Mouse (Mus musculus) limb, embryonic 13.5 days (tissue): ENCODE data around the gene Apobec2. TPM values are rescaled to one million over a fixed set of nuclear protein-coding genes. Genes with fewer than 3 reads are reported as not detected.
A peak's percentile ranks its signal among the peaks of the same experiment; 100 is the strongest.

Source experiments
- ATAC-seq: fragments of 200-750 bp; cut with Nextera tagmentation; 2 replicates; pipeline ENCODE4 v1.8.0; 2017; ENCODE audit warnings: low read depth, moderate number of reproducible peaks, moderate TSS enrichment; ENCODE audit not compliant: low FRiP score
- H3K27ac ChIP-seq: fragments of 300-500 bp; sonication (generic); 2 replicates; pipeline ENCODE4 v1.5.1; 2015; ENCODE audit warnings: inconsistent platforms, mild to moderate bottlenecking, moderate library complexity
- H3K27me3 ChIP-seq: fragments of 300-500 bp; sonication (generic); 2 replicates; pipeline ENCODE4 v1.6.1; 2015; ENCODE audit warnings: mild to moderate bottlenecking, inconsistent platforms
- H3K36me3 ChIP-seq: fragments of 300-500 bp; sonication (generic); 2 replicates; pipeline ENCODE4 v1.6.1; 2015; ENCODE audit warnings: inconsistent platforms, mild to moderate bottlenecking, moderate library complexity
- H3K4me1 ChIP-seq: fragments of 300-500 bp; sonication (generic); 2 replicates; pipeline ENCODE4 v1.6.1; 2015; ENCODE audit warnings: inconsistent platforms
- H3K4me2 ChIP-seq: fragments of 300-500 bp; sonication (generic); replicated peaks from 2 replicates; pipeline ENCODE4 v1.6.1; 2015; ENCODE audit warnings: inconsistent platforms, mild to moderate bottlenecking, moderate library complexity
- H3K4me3 ChIP-seq: fragments of 300-500 bp; sonication (generic); 2 replicates; pipeline ENCODE4 v1.5.1; 2015; ENCODE audit warnings: moderate library complexity, mild to moderate bottlenecking, inconsistent platforms
- H3K9ac ChIP-seq: fragments of 300-500 bp; sonication (generic); 2 replicates; pipeline ENCODE4 v1.6.1; 2015; ENCODE audit warnings: mild to moderate bottlenecking, inconsistent platforms
- H3K9me3 ChIP-seq: fragments of 300-500 bp; sonication (generic); 2 replicates; pipeline ENCODE4 v1.6.1; 2016; ENCODE audit warnings: inconsistent platforms
- WGBS: fragments of 180-500 bp; shearing (Covaris S2); methylation state at CpG from one replicate; pipeline ENCODE4 v1.1.7; 2015; 5-methylcytosine and 5-hydroxymethylcytosine counted together
- polyA plus RNA-seq: library from polyadenylated mRNA; unstranded; fragments of >200 nt; fragmentation: Nextera tagmentation; extraction: Ambion mirVana; gene quantifications from 2 replicates; pipeline ENCODE4 v1.2.1, GENCODE M21; 2015

Apobec2 gene
- polyA plus RNA-seq, 1 experiment from 2014 or later: 21.8 TPM

DNA sequence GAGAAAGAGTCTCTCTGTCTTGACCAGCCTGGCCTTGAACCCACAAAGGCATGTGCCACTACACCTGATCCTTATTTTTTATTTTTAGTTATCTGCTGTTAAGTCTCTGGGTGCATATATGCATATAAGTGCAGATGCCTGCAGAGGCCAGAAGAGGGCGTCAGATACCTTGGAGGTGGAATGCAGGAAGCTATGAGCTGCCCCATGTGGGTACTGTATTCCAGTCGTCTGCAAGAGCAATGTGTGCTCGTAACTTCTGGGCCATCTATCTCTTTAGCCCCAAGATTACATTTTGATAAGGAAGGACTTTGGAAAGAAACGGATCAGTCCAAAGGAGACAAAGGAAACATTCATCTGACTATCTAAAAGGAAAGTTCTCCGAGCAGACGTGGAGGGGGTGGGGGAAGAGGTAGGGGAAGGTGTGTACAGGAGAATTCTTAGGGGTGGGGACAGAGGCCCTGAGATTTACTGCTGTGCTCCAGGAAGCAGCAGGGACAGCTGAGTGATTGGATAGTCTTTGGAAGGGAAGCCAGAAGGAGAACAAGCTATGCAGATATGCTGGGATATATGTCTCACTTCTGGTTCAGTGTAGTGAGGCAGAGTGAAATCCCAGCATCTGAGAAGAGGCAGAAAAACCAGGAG lies 1.1 kb upstream of the Apobec2 start:
- Histone ChIP-seq H3K27me3 (no peaks in the 10 kb centered on the region), H3K9me3 (no peaks in the 10 kb centered on the region), H3K27ac (no peak overlapping the region), H3K9ac (no peak overlapping the region), H3K36me3 (no peaks in the 10 kb centered on the region), H3K4me1 (peaks cover 32% of the 10 kb centered on the region), H3K4me2 (no peak overlapping the region), H3K4me3 (no peak overlapping the region)
- WGBS: 67% methylated on average over 6 of the region's 6 CpGs
- ATAC-seq: no peak

DNA sequence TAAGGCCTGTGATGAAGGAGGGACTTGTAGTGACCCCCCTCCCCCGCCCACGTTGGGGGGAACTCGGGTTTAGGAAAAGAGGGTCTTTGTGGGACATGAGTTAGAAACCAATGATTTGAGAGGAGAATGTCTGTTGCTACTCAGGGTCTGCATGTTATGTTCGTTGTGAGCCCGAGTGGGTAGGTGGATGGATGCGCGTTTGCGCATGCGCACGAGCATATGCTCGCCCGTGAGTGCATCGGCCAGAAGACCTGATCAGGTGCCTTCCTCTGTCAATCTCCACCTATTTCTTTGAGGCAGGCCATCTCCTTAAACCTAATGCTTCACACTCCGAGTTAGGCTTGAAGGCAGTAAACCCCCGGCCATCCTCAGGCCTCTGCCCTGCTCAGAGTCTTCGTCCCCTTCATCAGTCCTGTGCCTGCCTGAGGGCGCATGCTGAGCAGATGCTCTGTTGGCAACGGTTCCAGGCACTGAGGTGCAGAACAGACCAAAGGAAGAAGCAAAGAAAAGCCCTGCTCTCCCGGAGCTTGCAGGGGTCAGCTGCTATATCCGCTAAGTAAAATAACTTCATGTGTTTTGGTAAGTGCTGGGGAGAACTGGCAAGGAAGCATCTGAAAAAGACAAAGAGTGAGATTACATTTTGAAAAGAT lies 401 bp upstream of the Apobec2 start:
- H3K9ac ChIP-seq: no peak overlapping the region
- 80% methylated on average over 20 of the region's 20 CpGs for WGBS
- 0 out of 2 replicates have a peak overlapping the region, but pooled peaks have one; percentile 15 for H3K27ac ChIP-seq
- no peak overlapping the region for H3K4me3 ChIP-seq
- H3K4me2 ChIP-seq: no peak overlapping the region
- peaks cover 39% of the 10 kb centered on the region for H3K4me1 ChIP-seq
- no peaks in the 10 kb centered on the region for H3K9me3 ChIP-seq
- no peak for ATAC-seq
- no peaks in the 10 kb centered on the region for H3K27me3 ChIP-seq
- no peaks in the 10 kb centered on the region for H3K36me3 ChIP-seq

DNA sequence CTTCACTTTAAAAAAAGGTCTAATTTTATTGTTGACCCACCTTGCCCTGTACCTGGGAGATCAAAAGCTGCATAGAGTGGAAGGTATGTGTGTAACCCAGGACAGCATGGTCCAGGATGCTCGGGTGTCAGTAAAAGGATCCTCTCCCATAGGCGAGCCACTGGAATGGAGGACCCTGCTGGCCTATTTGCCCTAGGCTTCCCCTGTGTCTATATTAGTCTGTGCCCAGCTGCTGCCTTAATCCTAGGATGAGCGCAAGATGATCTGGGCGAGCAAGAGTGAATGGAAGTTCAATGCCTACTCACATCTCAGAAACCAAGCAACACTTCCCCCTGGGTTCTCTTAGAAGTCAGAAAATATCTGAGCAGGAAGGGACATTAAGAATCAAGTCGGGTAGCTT lies 1.7 kb downstream of the Apobec2 start:
- Histone ChIP-seq H3K9ac (no peak overlapping the region), H3K4me2 (no peak overlapping the region), H3K9me3 (no peaks in the 10 kb centered on the region), H3K4me1 (peaks cover 32% of the 10 kb centered on the region), H3K4me3 (no peak overlapping the region), H3K27ac (no peak overlapping the region), H3K36me3 (no peaks in the 10 kb centered on the region), H3K27me3 (no peaks in the 10 kb centered on the region)
- no peak for ATAC-seq
- WGBS: 74% methylated on average over 5 of the region's 5 CpGs

DNA sequence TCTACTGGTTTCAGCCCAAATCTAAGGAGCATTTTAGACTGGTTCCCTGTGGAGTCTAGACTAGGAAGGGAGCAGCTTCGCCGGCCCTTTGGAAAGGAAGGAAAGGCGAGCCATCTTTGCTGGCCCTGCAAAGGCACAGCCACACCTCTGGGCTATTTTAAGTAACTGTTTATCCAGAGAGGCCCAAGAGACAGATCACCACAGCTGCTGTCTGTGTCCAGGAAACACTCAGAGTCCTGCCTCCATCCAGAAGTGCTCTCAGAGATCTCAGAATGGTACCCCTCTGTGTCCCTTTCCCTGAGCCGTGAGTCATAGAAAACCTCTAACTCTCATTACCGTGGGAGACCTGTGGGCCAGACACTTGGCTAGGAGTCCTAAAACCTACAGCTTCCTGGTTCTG lies 2.3 kb downstream of the Apobec2 start:
- Histone ChIP-seq H3K4me1 (peaks cover 36% of the 10 kb centered on the region), H3K27me3 (no peaks in the 10 kb centered on the region), H3K4me3 (no peak overlapping the region), H3K27ac (peak overlapping the region; percentile 52; the same call in 1 of the 2 replicates), H3K9ac (no peak overlapping the region), H3K9me3 (no peaks in the 10 kb centered on the region), H3K4me2 (peak overlapping the region; percentile 23), H3K36me3 (no peaks in the 10 kb centered on the region)
- no peak for ATAC-seq
- 33% methylated on average over 5 of the region's 5 CpGs for WGBS

DNA sequence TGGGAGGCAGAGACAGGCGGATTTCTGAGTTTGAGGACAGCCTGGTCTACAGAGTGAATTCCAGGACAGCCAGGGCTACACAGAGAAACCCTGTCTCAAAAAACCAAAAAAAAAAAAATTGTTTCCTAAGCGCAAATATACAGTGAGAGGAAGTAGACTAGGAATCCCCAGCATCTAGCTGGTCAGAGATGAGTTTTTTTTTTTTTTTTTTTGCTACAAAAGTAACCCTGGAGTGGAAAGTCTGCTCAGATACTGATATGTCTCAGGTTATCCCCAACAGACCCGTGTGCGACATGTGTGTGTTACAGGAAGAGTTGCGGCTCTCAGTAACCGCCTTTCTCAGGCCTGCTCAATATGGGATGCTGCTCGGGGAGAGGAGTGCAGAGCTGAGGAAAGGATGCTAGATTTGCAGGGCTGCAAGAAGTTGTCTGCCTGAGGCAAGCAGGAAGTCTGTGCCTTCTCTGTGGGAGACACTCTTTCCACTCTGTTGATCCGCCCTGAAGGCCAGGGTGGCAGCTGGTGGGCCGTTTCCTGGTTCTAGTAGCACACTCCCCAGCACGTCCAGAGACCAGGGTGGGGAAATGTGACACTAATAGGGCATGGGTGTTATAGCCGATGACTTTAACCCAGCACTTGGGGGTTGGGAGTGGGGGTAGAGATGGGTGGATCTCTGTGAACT lies 4.7 kb downstream of the Apobec2 start:
- Histone ChIP-seq H3K4me1 (peaks cover 34% of the 10 kb centered on the region), H3K36me3 (no peaks in the 10 kb centered on the region), H3K9ac (no peak overlapping the region), H3K27ac (no peak overlapping the region), H3K4me2 (no peak overlapping the region), H3K27me3 (no peaks in the 10 kb centered on the region), H3K9me3 (no peaks in the 10 kb centered on the region), H3K4me3 (no peak overlapping the region)
- WGBS: 53% methylated on average over 11 of the region's 11 CpGs
- ATAC-seq: no peak

DNA sequence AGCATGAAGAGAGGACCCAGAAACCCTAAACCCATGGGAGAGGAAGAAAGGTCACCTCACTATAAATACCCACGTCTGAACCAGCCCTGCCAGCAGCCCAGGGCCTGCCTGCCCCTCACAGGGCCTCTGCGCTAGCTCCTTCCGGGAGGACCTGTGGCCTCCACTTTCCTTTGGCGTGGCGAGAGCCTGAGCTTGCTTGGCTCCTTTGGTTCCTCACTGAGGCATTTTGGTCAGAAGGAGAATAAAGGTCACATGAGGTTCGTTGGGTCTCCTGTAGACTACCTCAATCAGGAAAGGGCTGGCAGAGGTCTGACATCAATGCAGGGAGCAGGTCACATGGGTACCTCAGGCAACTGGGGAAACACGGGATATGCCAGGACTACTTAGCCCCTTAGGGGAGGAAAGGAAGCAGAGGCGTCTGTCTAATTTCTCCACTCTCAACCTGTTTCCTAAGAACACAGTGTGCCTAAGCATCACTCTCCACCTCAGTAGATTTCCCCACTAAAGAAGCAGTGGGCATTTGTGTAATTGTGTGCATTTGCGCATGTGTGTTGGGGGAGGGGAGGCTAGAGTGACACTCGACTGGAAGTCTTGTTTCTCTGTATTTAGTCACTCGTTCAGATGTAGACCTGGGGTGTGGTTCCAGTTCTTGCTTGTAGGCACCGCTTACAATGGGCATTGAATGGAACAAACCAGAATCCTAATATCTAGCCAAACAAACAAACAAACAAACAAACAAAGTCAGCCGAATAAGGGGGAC lies 5.6 kb downstream of the Apobec2 start:
- no peak overlapping the region for H3K4me2 ChIP-seq
- H3K36me3 ChIP-seq: no peaks in the 10 kb centered on the region
- peak overlapping the region; percentile 22; the same call in 1 of the 2 replicates for H3K27ac ChIP-seq
- no peaks in the 10 kb centered on the region for H3K27me3 ChIP-seq
- ATAC-seq: 0 out of 2 replicates have a peak, but pooled peaks have one; percentile 24
- peaks cover 34% of the 10 kb centered on the region for H3K4me1 ChIP-seq
- no peaks in the 10 kb centered on the region for H3K9me3 ChIP-seq
- no peak overlapping the region for H3K4me3 ChIP-seq
- 59% methylated on average over 13 of the region's 13 CpGs for WGBS
- H3K9ac ChIP-seq: peak overlapping the region; percentile 31

DNA sequence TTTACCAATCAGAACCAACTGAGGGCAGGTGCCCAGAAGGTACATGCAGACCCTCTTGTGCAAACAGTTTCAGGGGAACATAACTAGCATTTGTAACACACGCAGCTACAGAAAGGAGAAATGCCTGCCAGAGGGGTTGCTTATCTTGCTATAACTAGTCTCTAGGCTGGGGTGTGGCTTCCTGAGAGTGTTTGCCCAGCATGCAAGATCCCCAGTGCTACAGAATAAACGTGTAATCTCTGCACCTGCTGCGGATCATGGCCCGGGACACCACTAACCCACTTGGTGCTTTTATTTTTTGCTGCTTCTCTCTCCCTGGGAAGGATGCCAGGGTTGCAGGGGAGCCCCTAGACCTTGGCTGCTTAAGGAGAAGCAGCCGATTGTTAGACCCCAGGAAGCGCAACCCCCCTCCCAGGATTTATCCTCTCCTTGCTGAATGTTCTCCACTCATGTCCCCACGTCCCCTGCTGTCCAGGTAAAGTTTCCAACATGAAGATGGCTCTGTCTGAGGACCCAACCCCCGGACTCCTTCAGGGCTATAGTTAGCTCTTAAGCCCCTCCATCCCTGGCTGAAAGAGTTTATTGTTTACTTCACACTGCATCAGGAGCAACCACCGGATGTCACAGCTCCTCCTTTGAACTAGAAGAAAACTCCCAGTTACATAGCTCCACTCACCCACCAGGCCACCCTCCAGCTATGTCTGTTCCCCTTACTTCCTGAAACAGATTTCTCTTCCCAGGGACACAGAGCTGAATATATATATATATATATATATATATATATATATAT lies 6.7 kb downstream of the Apobec2 start:
- Histone ChIP-seq H3K4me2 (no peak overlapping the region), H3K27ac (peak overlapping the region; percentile 22; the same call in 1 of the 2 replicates), H3K9me3 (no peaks in the 10 kb centered on the region), H3K4me3 (no peak overlapping the region), H3K27me3 (no peaks in the 10 kb centered on the region), H3K9ac (no peak overlapping the region), H3K4me1 (peaks cover 34% of the 10 kb centered on the region), H3K36me3 (no peaks in the 10 kb centered on the region)
- WGBS: 33% methylated on average over 9 of the region's 9 CpGs
- ATAC-seq: no peak

DNA sequence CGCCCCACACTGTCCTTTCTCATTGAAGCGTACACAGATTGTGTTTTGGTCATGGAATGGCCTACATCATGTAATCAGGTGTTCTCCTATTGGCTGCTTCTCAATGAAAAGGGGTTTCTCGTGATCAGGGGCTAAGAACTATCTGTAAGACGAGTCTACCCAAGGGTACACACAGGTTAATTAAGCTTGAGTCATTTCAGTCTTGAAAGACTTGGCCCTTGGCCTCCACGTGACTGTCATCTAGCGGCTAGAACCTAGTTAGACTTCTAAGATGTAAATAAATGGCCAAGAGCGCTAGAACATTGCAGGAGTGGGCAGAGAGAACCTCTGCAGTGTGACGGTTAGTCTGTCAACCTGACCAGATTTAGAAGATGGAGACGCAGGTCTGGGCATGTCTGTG lies 8.5 kb downstream of the Apobec2 start:
- Histone ChIP-seq H3K4me2 (no peak overlapping the region), H3K9ac (no peak overlapping the region), H3K9me3 (no peaks in the 10 kb centered on the region), H3K27ac (no peak overlapping the region), H3K4me1 (peaks cover 30% of the 10 kb centered on the region), H3K27me3 (no peaks in the 10 kb centered on the region), H3K36me3 (0 out of 2 replicates have a peak, but pooled peaks cover under 1% of the 10 kb centered on the region), H3K4me3 (no peak overlapping the region)
- WGBS: 82% methylated on average over 9 of the region's 9 CpGs
- no peak for ATAC-seq

DNA sequence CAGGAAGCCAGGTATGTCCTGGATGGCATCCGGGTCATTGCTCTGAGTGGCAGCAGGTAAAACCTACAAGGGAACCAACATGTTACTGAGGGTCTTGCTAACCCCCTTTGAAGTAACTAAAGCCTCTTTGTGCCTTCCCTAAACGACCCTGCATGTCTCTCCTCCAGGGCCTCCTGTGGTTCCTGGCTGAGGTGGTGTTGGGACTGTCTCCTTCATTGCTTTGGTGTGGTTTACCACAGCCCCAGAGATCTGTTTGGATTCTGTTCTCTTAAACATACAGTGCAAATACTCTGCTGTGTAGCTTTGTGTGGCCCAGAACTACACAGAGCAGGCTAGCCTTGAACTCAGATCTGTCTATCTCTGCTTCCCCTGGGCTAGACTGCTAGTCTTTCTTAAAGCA lies 13.2 kb downstream of the Apobec2 start:
- Histone ChIP-seq H3K9me3 (no peaks in the 10 kb centered on the region), H3K27me3 (no peaks in the 10 kb centered on the region), H3K36me3 (peaks cover 35% of the 10 kb centered on the region), H3K4me2 (no peak overlapping the region), H3K9ac (no peak overlapping the region), H3K27ac (no peak overlapping the region), H3K4me3 (no peak overlapping the region), H3K4me1 (no peaks in the 10 kb centered on the region)
- ATAC-seq: no peak
- WGBS: 55% methylated on average over 2 of the region's 2 CpGs

DNA sequence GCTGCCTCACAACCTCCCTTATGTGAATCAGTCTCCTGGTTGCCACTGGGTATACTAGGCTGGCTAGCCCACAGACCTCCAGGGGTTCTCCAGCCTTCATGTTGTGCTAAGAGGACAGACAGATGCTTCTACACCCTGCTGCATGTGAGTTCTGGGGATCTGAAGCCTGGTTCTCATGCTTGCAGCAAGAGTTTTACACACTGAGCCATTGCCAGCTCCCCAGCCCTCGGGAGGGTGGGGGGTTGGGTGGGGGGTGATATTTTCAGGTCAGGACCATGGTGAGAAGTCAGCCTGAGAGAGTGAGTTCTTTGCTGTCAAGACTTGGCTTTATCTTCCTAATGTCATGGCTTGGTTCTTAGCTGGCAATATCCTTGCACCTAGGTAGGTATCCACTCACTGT lies 13.9 kb downstream of the Apobec2 start:
- H3K27ac ChIP-seq: no peak overlapping the region
- ATAC-seq: no peak

DNA sequence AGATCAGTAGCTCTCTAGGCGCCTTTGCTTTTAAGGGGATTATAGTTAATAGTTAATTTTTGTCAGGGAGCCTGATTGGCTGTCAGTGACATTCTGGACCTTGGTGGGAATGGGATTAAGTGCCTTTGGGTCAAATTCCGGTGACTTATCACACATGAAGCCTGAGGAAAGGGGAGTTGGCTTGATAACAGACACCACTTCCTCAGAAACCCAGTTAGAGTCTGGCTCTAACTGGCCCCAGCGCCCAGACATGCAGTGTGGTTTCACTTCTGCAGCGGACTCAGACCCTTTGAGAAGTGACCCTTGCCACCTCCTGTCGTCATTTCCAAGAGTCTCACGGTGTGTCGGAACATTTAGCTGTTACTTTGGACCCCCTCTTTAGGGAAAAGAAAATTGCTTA lies 14.6 kb downstream of the Apobec2 start:
- Histone ChIP-seq H3K27me3 (no peaks in the 10 kb centered on the region), H3K9me3 (no peaks in the 10 kb centered on the region), H3K4me1 (no peaks in the 10 kb centered on the region), H3K27ac (no peak overlapping the region), H3K9ac (no peak overlapping the region), H3K4me2 (no peak overlapping the region), H3K36me3 (peaks cover 46% of the 10 kb centered on the region), H3K4me3 (no peak overlapping the region)
- 84% methylated on average over 7 of the region's 7 CpGs for WGBS
- no peak for ATAC-seq

More for the DNA sequence above, 13.9 kb downstream of the Apobec2 start:
- no peaks in the 10 kb centered on the region for H3K4me1 ChIP-seq
- no peak overlapping the region for H3K4me3 ChIP-seq
- no peak overlapping the region for H3K9ac ChIP-seq
- H3K27me3 ChIP-seq: no peaks in the 10 kb centered on the region
- H3K4me2 ChIP-seq: no peak overlapping the region
- no peaks in the 10 kb centered on the region for H3K9me3 ChIP-seq
- H3K36me3 ChIP-seq: peaks cover 41% of the 10 kb centered on the region
- 90% methylated on average over 1 of the region's 1 CpGs for WGBS
